Mouse (Mus musculus): ENCODE measurements around the gene Sorbs1.

Gene Sorbs1

GRCm38 (mm10) chr19:40435797-40436196, 77.8 kb downstream of the Sorbs1 start:
- DNase-seq: no peak

GRCm38 (mm10) chr19:40435045-40435444, 78.5 kb downstream of the Sorbs1 start:
- no peak for DNase-seq

DNA sequence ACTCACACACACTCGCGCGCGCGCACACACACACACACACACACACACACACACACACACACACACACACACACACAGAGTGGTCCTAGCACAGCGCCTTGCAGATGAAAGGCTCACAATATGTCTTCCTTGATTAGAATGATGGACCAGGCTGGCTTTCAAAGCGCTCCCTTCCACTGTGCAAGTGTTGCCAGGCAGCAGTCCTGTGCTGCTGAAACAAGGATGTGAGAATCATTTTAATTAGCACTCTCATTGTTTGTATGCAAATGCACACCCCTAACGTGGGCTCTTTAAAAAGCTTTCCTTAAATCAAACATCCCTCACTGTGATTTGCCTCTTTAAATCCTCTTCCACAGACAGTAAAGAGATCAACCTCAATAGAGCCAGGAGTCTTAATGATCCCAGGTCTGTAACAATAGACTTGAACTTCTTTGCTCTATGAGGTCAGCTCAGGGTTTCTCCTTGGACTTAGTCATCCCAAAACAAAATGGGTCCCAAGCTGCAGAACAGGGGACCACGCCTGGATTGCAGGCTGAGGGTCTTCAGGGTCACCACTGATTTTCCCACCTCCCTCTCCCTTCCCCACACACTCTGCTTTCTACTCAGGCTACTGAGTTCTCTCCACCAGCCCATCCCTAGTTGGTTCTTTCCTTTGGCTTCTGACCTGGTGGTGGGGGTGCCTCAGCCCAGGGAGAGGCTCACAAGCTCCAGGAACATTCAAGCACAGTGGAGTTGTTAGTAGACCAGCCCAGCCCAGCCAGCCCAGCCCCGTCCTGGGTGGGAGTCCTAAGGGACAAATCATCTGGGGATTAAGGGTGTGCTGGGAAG, 79.3 kb downstream of the Sorbs1 start:
- DNase-seq: no peak

DNA sequence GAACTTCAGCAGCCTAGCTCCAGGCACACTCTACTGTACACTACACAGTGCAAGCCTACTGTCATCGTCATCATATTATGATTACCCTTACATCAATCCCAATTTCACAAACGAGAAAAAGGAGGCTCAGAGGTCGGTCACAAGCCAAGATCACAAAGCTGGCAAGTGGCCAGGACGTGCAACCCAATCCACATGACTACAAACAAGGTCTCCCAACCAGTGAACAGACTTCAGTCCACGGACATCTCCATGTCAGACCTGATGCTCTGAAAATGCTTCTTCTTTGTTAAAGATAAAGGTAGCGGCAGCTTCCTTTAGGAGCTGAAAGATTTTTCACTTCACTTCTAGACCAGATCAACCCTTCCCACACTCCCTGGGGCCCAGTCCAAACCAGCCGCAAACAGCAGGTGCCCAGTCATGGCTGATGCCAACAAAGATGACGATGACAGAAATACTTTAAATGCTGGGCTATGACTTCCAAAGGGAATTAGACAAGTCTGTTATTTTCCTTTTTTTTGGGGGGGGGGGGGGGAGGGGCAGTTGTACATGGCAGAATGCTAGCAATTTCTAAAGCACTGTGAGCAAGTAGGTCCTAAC, 80.2 kb downstream of the Sorbs1 start:
- DNase-seq: no peak

GRCm38 (mm10) chr19:40431969-40432368, 81.6 kb downstream of the Sorbs1 start:
- DNase-seq: no peak

DNA sequence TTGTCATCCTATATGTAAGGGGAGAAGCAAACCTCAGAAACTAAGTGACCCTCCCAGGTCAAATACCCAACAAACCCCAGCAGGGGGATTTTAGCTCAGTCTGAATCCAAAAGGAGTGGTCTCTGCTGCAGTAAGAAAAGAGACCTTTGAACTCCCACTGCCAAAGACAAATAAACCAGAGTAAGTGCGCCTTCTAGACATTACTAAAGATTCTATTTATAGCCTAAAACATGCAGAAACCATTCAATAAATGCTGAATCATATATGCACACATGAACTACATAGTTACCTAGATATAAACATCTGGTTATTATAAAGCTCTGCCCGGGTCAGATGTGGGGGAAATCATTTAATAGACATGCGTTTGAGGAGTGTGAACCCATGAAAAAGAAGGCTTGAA, 84.0 kb downstream of the Sorbs1 start:
- DNase-seq: no peak

DNA sequence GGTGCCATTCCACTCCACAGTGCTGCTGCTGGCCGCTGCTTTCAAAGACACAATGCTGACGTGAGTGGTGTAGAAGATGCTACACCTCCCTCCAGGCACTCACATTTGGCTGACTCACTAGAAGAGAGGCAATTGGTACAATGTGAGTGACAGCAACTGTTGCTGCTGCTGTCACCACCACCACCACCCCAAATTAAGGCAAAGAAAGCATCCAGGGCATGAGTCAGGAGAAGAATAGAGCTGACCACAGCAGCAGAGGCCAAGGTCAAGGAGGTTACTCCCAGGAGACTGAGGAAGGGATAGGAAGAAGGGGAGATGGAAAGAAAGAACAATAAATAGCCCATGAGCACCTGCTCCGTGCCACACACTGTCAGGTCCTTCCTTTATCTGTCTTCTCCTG, 84.4 kb downstream of the Sorbs1 start:
- no peak for DNase-seq

- peak; percentile 17 for DNase-seq
Measured at GRCm38 (mm10) chr19:40426103-40426960, 87.2 kb downstream of the Sorbs1 start.

- no peak for DNase-seq
Measured at GRCm38 (mm10) chr19:40425326-40425725, 88.3 kb downstream of the Sorbs1 start.

DNA sequence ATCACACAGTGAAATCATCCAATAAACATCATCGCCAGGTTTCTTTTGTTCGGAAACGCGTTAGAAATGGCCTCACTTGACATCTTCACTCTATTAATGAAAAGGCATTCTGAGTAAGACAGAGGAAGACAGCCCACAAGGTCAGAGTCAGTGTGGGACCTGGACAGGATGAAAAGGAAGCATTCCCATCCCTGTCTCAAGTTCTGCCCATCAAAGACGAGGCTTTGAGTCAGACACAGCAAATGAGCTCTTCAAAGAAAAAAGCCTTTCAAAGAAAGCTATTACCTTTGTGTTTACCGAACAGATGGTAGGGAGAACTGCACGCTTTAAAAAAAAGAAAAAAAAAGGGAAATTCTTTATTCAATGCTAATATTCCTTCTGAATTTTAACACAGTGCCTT, 92.5 kb downstream of the Sorbs1 start:
- DNase-seq: no peak

- no peak for DNase-seq
Measured at GRCm38 (mm10) chr19:40419315-40419714, 94.3 kb downstream of the Sorbs1 start.

- DNase-seq: no peak
Measured at GRCm38 (mm10) chr19:40417155-40417821, 96.3 kb downstream of the Sorbs1 start.

DNA sequence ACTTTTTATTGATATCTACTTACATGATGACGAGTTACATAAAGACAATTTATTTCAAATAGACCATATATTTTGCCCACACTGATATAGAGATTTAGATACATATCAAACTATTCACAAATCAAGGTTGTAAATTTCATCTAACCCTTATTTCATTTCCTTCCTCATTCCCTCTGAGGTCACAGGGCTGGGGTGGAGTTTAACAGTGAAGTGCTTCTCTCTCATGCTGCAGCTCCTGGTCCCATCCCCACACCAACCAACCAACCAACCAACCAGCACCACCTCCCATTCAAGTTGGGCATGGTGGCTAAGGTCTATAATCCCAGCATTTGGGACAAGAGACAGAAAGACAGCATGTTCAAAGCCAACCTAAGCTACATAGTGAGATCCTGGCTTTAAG, 97.9 kb downstream of the Sorbs1 start:
- no peak for DNase-seq

DNA sequence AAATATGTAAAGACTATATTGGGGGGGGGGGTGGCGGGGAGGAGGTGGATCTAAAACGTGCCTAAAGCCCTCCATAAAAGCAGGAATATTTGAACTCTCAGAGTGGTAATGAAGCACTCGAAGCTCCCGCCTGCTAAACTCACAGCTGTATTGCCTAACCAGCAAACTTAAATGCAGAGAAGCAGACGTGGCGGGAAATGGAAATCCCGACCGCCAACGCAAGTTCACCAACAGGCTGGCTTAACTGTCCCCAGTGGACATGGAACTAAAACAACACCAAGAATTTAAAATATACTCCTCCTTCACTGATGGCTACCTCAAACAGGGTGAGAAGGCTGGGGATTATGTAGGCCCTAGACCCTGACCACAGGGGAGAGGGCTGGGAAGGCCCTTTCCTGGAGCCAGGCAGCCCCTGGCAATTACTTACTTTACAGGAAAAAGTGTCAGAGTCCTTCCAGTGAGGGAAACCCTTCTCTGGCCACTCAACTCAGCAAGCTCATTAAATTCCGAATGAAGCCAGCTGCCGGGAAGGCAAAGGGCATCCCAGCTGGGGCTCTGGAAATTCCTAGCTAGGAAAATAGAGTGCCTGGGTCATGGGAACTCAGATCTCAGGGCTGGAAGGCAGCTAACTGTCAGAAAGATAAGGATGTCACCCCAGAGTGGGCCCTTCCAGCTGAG, 98.6 kb downstream of the Sorbs1 start:
- peak; percentile 88 for DNase-seq

GRCm38 (mm10) chr19:40414386-40414785, 99.2 kb downstream of the Sorbs1 start:
- peak; percentile 84 for DNase-seq

DNA sequence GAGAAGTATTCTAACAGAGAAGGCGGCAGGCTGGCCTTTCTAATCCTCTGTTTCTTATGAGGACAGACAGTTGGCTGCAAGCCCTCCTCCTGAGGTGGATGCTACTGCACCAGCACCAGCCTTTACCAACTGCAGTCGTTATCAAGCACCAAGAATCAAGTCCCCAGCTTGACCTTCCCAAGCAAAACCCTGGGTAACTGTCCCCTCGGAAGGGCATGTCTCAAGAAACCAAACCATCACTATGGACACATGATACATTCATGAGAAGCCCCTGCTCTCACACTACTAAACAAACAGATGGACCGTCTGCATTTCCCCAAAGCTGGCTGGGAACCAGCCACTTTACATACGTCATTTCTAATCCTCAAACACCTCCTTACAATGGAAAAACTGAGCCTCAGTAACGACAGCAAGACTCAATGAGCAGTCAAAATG, 102.2 kb downstream of the Sorbs1 start:
- no peak for DNase-seq

GRCm38 (mm10) chr19:40410511-40410910, 103.1 kb downstream of the Sorbs1 start:
- DNase-seq: no peak

- DNase-seq: no peak
Measured at GRCm38 (mm10) chr19:40410109-40410508, 103.5 kb downstream of the Sorbs1 start.

GRCm38 (mm10) chr19:40409500-40410035, 104.0 kb downstream of the Sorbs1 start:
- no peak for DNase-seq

- DNase-seq: no peak
Measured at GRCm38 (mm10) chr19:40407186-40407585, 106.4 kb downstream of the Sorbs1 start.

DNA sequence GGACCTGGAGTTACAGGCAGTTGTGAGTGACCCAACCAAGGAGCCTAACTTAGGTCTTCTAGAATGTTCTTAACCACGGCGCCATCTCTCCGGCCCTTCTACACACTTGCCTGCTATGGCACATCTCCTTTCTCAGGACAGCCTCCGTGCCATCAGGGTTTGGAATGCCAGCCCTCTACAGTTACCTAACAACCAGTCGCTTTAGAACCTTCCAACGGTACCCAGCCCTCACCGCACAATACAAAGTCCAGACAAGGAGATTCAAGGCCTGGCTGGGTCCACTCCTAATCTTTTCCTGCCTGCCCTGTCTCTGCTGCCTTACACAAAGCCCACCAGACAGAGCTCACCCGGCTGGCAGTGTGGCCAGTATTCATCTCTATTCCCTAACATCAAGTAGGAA, 106.9 kb downstream of the Sorbs1 start:
- DNase-seq: no peak

DNA sequence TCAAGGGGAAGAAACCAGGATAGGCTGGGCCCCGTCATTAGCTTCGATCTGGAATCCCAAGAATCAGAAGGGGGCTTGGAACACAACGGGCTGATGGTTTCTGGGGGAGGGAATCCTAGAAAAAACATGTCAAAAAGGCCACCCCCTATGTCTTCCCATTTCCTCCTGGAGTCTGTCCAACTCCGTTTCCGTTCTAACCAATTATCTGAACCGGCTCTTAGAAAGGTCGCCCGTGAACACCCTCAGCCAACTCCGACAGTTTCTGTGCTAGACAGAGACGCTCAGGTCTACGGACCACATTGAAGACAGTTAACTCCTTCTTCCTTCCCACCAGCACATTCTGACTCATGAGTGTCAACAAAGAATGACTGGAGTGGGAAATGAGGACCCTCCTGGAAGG, 107.8 kb downstream of the Sorbs1 start:
- DNase-seq: peak; percentile 76

Measured in kidney, postnatal 14 days (tissue).